Mouse (Mus musculus): ENCODE measurements at regions not wholly inside any gene's neighbourhood (a gene's known extent, or its start where the extent isn't known, plus 50 kb on each side); places are given as distances from the start of the nearest gene placed in this dataset.
A peak's percentile ranks its signal among the peaks of the same experiment; 100 is the strongest.
"Not testable (repeated sequence)": the region's sequence is repeated elsewhere in the genome, so short reads cannot be mapped to it uniquely, and the experiment has no call there.

GRCm38 (mm10) chr8:39218716-39219115 is 1456.2 kb upstream of the Adam24 start:
- peak; percentile 33 for DNase-seq

DNA sequence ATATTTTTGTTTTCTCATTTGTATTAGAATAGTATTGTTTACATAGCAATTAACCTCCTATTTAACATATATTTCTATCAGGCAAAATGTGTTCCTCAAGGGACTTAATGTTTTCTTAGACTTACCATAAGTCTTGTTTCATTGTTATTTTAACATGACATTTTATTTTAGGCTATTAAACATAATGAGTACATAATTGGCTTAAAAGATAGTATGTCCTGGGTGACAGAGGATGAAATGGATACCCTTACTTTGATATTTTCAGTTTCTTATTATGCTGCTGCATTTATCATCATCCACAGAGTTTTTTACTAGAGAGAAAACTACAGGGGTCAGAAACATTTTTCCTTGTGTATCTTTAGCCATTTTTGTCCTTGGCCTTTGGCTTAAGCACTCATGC is 1447.6 kb upstream of the Adam24 start:
- DNase-seq = no peak

GRCm38 (mm10) chr8:39268970-39269497 is 1405.8 kb upstream of the Adam24 start:
- peak; percentile 43 for DNase-seq

DNA sequence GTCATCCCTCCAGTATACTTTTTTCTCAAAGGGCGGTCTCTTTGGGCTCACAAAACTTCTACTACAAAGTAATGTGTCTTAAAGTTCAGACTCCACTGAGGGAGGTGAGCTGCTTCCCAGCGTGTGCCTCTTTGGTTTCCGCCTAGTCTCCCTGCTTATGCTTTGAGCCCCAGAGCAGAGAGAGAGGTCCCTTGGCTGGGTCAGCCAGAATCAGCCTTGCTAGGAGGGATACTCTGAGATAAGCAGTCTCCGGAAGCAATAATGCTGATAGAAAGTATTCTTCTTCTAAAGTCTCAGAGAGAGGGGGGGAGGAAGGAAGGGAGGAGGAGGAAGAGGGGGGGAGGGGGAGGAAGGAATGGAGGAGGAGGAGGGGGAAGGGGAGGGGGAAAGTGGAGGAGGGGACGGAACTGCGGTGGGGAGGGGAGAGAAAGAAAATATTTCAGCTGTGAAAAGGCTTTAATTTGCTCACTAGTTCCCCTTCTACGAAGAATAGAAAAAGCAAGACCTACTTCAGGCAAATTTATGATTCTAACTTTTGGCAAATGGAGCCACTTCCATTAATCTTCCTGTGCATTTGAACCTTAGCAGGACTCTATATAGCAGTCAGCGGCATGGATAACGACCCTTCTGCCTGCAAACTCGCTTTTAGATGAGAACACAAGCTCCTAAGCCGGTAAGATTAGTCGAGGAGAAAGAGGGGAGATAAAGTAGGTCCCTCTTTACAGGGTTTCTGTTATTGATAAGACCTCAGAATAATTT is 1377.2 kb upstream of the Adam24 start:
- DNase-seq = no peak

DNA sequence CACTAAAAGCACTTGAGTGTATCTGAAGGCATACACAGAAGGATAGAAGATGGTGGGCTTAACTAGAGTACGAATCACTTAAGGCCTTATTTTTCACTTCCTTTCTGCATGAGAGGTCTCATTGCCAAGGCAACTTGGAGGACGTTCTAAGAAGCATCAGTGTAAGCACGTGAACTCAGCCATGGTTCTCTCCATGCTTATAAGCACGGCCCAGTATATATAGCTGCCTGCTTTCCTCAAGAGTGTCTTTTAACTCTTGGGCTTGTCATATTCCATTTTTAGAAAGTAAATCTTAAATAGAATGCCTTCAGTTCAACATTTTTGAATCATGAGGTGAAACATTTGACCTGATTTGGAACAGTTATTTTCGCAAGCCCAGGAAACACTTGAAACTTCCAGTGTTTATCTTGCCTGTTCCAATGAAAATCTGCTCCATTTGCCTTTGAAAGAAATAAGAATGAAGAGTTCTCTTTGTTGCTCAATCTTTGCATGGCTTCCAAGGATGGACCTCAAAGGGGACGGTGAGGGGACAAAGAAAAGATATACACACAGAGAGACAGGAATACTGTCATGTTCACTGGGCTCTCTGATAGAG is 1371.0 kb upstream of the Adam24 start:
- DNase-seq = no peak

- peak; percentile 25 for DNase-seq
Observed at GRCm38 (mm10) chr8:39313854-39314253, 1361.0 kb upstream of the Adam24 start.

DNA sequence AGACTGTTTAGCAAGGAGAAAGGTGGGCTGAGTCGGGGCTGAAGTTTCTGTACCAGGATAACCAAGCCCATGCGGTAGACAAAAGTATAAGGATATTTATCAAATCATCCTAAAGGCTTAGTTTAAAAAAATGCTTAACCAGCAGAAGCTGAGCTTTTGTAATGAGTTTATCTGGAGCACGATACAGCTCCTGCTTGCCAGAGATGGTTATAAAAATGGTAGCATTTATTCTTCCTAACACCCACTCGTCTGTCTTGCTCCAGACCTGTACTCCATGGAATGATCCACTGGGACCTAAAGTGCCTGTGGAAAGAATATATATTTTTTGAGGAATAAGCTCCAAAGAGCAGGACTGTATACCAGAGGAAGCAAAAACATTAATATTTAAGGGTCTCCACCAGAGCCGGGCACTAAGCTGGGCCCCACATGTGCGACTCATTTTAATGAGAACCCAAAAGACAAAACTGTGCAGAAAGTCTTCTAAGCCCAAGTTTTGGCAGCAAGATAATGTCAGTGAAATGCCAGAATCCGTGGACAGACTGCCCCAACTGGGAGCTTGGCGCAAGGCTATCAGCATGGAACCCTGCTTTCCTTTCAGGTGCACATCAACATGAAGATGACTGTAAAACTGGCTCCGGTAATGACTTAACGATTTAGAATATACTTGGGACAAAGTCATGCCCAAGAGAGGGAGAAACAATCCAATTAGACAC is 1359.2 kb upstream of the Adam24 start:
- peak; percentile 26 for DNase-seq

DNA sequence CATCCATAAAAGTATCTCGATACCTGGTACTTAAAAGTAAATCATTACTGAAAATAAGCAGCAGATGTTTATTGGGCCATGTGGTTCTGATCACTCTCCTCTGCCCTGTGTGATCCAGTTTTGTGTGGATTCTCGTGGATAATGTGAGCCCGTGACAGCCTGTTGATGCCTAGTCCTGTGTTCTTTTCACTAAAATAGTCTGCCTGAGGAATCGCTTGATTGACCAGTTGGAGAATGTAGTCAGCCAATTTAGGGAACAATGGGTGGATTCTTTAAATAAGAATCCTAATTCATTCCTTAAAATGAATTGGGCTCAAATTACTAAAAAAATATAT is 1358.7 kb upstream of the Adam24 start:
- DNase-seq = no peak

DNA sequence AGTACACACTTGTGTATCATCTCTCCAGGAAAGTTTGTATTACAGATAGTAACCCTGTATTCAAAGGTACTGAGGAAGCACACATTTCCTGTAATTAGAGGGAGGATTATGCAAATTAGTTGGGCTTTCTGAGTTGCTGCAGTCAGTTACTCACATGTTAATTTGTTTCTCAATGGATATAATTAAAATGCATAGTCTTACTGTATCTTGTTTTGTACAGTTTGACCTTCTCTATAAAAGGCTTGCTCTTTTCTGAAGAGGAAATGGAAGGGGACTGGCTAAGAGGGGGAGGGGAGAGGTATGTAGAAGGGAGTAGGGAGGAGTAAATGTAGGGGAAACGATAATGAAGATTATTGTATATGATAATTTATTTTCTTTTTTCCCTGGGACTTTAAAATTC is 1345.5 kb upstream of the Adam24 start:
- no peak for DNase-seq

- no peak for DNase-seq
Observed at GRCm38 (mm10) chr8:39344731-39345130, 1330.1 kb upstream of the Adam24 start.

DNA sequence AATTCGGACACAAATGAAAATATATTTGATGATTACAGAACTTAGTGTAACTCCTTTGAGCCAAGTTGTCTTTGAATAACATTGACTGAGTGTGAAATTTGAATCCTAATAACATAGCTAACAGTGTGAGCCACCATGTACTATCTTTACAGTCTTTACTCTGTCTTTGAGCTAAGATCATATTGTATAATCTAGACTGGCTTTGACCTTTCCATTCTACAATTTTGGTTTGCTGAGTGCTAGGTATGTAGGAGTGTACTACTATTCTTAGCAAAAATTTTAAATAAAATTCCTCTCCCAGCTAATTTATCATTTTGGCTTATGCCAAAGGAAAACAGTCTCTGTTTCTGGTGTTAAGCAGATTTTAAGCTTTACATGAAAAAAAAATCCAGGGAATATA is 1328.4 kb upstream of the Adam24 start:
- DNase-seq = no peak

DNA sequence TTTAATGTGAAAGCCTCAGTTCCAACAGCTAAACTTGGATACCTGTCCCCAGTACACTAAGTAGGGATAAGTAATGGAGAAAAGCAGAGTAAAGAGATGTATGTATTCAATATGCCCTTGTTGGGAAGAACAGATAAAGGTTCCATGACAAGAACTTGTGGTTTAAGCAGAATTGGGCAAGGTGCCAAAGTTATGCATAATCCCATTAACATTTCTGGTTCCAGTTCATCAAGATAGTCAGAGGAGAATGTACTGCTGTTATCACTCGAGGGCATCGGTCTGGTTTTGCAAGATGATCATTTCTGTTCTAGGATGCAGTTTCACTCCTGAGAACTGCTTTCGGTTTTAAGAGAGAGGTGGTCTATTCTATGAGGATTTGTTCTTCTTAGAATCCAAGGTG is 1325.9 kb upstream of the Adam24 start:
- no peak for DNase-seq

- peak; percentile 39 for DNase-seq
Observed at GRCm38 (mm10) chr8:39355412-39355811, 1319.5 kb upstream of the Adam24 start.

DNA sequence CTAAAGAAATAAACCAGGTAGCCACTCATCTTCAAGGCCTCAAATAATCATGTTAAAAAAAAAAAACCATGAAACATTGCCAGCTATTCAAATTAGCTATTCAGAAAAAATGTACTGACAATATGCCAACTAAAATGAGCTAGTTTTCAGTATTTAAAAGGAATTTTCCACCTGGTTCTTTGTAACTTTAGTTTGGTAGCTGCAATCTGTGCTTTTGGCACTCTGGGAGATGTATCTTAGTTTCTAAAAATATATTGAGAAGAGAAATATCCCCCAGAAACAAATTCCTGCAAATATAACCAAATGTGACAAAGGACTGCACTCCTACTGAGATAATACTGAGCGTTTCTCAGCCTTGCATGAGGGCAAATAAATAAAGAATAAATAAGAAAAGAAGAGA is 1317.8 kb upstream of the Adam24 start:
- DNase-seq = peak; percentile 6

GRCm38 (mm10) chr8:39357865-39358264 is 1317.0 kb upstream of the Adam24 start:
- DNase-seq = no peak

DNA sequence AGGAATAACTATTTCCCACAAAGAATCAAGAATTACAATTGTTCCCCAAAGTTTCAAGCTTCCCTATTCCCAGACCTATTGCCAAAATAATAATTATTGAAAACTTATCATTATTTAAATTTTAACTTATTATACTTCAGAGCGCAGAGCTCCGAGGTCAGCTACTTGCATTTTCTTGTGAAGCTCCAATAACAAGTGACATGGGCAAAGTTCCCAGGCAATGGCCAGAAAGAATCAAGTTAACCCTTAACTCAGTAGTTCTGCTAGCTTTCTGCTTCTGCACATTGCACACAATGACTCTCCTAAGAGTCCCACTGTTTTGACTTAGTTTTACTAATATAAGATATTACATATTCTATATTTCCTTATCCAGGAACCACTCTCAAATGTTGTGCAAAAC is 1308.5 kb upstream of the Adam24 start:
- not testable (repeated sequence) for DNase-seq

Measured in right cerebral cortex, adult 18-20 months (tissue).